Mouse (Mus musculus) stomach, postnatal 0 days (tissue): ENCODE measurements around the gene Atp4b. TPM values are rescaled to one million over a fixed set of nuclear protein-coding genes. Genes with fewer than 3 reads are reported as not detected.

Experiments used
- ATAC-seq: fragments of 200-750 bp; cut with Nextera tagmentation; 2 replicates; pipeline ENCODE4 v1.8.0; 2017; ENCODE audit not compliant: low FRiP score, low TSS enrichment
- DNase-seq: peaks from one replicate; pipeline ENCODE4 v3.0.0-alpha.2; 2016; ENCODE audit warnings: low spot score
- H3K27ac ChIP-seq: fragments of 300-500 bp; sonication (generic); replicated peaks from 2 replicates; pipeline ENCODE4 v1.5.1; 2014; ENCODE audit warnings: mild to moderate bottlenecking, control low read depth
- H3K27me3 ChIP-seq: fragments of 300-500 bp; sonication (generic); 2 replicates; pipeline ENCODE4 v1.6.1; 2014; ENCODE audit warnings: low read length; ENCODE audit not compliant: control insufficient read depth, insufficient read depth
- H3K36me3 ChIP-seq: fragments of 300-500 bp; sonication (generic); 2 replicates; pipeline ENCODE4 v1.6.1; 2014; ENCODE audit warnings: low read length, mixed read lengths; ENCODE audit not compliant: control insufficient read depth, insufficient read depth
- H3K4me1 ChIP-seq: fragments of 300-500 bp; sonication (generic); replicated peaks from 2 replicates; pipeline ENCODE4 v1.6.1; 2014; ENCODE audit warnings: antibody characterized with exemption; ENCODE audit not compliant: control insufficient read depth, insufficient read depth
- H3K4me2 ChIP-seq: fragments of 300-500 bp; sonication (generic); replicated peaks from 2 replicates; pipeline ENCODE4 v1.6.1; 2014; ENCODE audit warnings: low read depth, mild to moderate bottlenecking, control low read depth, moderate library complexity
- H3K4me3 ChIP-seq: fragments of 300-500 bp; sonication (generic); 2 replicates; pipeline ENCODE4 v1.5.1; 2014; ENCODE audit warnings: low read depth, low read length, control low read depth
- H3K9ac ChIP-seq: fragments of 300-500 bp; sonication (generic); 2 replicates; pipeline ENCODE4 v1.6.1; 2014; ENCODE audit warnings: mild to moderate bottlenecking, low read length, control low read depth, mixed read lengths
- H3K9me3 ChIP-seq: fragments of 300-500 bp; sonication (generic); 2 replicates; pipeline ENCODE4 v1.6.1; 2016; ENCODE audit warnings: low read length; ENCODE audit not compliant: control insufficient read depth
- CTCF ChIP-seq: IDR thresholded peaks from 2 replicates; pipeline ENCODE4 v1.5.1; 2016; ENCODE audit warnings: antibody characterized with exemption, low read depth, mild to moderate bottlenecking, moderate library complexity
- EP300 ChIP-seq: optimal IDR thresholded peaks from 2 replicates; pipeline ENCODE3; 2016; ENCODE audit warnings: antibody characterized with exemption
- WGBS: fragments of 180-500 bp; shearing (Covaris S2); extraction: QIAGEN DNeasy Blood & Tissue Kit; methylation state at CpG from one replicate; pipeline ENCODE4 v1.1.7; 2014; 5-methylcytosine and 5-hydroxymethylcytosine counted together
- polyA plus RNA-seq: library from polyadenylated mRNA; unstranded; fragments of >200 nt; fragmentation: Nextera tagmentation; extraction: Ambion mirVana; gene quantifications from 2 replicates; pipeline ENCODE4 v1.2.1, GENCODE M21; 2015

Gene Atp4b
- polyA plus RNA-seq, result 776 and 950 TPM in 2 replicates

DNA sequence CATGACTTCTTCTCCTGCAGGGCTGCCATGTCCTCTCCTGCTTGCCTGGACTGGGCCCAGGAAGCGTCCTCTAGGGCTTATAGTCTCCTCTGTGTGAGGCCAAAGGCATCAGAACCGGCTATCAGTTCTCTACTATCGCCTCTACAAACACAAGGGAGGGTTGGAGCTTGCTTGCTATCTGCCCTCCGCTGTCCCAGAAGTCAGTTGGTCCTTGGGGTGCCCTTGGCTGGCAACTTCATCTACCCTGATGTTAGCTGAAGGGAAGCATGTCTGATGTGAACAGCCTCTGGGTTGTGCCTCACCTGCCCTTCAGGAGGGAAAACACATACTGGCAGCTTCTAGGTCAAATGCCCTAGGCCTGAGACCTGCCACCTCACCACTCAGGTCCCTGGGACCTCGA lies at the start of gene Atp4b:
Atp4b (minus strand) TSS at position 101 of the 400 bp plus-strand sequence.
- ATAC-seq (peak; percentile 62), DNase-seq (no peak)
- H3K9me3 ChIP-seq, result no peaks in the 10 kb centered on the region
- 65% methylated on average over 5 of the region's 5 CpGs for WGBS
- H3K9ac ChIP-seq, result no peak within 1 kb of the TSS
- no peak for TF ChIP-seq CTCF
- no peak for TF ChIP-seq EP300
- H3K4me3 ChIP-seq, result no peak within 1 kb of the TSS
- no peak within 1 kb of the TSS for H3K4me2 ChIP-seq
- H3K36me3 ChIP-seq, result no peaks in the 10 kb centered on the region
- H3K27ac ChIP-seq, result no peak within 1 kb of the TSS
- H3K27me3 ChIP-seq, result no peaks in the 10 kb centered on the region
- H3K4me1 ChIP-seq, result no peaks in the 10 kb centered on the region

DNA sequence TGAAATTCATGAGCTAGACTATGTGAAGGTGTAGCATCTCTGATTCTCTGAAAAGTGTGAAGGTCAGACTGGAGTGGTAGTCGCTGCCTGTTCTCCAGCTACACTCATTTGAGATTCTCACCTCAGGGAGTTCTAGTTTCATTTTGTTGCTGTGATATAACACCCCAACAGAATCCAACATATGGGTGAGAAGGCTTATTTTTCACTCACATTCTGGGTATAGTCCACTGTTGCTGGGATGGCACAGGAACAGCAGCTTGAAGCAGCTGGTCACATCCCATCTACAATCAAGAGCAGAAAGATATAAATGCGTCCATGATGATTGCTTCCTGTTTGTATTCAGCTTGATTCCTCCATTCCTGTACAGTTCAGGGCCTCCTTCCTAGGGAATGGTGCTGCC lies 45.5 kb upstream of the Atp4b start:
- H3K9me3 ChIP-seq, result no peaks in the 10 kb centered on the region
- H3K9ac ChIP-seq, result no peak overlapping the region
- ATAC-seq (no peak), DNase-seq (no peak)
- no peaks in the 10 kb centered on the region for H3K4me1 ChIP-seq
- no peak overlapping the region for H3K4me2 ChIP-seq
- no peak overlapping the region for H3K4me3 ChIP-seq
- WGBS, result 92% methylated on average over 2 of the region's 2 CpGs
- H3K27ac ChIP-seq, result no peak overlapping the region
- no peak for TF ChIP-seq EP300
- no peak for TF ChIP-seq CTCF
- H3K27me3 ChIP-seq, result no peaks in the 10 kb centered on the region
- no peaks in the 10 kb centered on the region for H3K36me3 ChIP-seq

DNA sequence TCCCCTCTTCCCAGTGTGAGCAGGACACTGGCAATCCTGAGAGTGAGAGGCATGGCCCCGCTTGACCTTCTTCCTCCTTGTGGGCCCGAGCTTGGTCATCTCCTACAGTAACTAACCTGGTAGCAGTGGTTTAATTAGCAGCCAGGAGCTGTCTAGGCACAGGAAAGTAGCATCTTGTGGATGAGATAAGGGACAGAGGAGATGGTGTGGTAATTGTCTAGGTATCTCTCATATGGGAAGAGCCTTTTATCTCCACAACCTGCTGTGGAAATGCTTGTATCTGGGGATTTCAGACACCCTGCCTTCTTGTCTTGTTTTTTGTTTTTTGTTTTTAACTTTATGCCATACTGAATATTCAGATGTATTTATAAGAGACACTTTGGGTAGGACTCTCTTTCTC lies 40.9 kb upstream of the Atp4b start:
- Histone ChIP-seq H3K4me1 (no peaks in the 10 kb centered on the region), H3K27ac (no peak overlapping the region), H3K4me3 (no peak overlapping the region), H3K9ac (no peak overlapping the region), H3K36me3 (no peaks in the 10 kb centered on the region), H3K27me3 (no peaks in the 10 kb centered on the region; the same call in 1 of the 2 replicates), H3K9me3 (no peaks in the 10 kb centered on the region), H3K4me2 (no peak overlapping the region)
- DNase-seq, result no peak
- TF ChIP-seq EP300, result no peak
- no peak for TF ChIP-seq CTCF
- no peak for ATAC-seq
- WGBS, result 78% methylated on average over 2 of the region's 2 CpGs

DNA sequence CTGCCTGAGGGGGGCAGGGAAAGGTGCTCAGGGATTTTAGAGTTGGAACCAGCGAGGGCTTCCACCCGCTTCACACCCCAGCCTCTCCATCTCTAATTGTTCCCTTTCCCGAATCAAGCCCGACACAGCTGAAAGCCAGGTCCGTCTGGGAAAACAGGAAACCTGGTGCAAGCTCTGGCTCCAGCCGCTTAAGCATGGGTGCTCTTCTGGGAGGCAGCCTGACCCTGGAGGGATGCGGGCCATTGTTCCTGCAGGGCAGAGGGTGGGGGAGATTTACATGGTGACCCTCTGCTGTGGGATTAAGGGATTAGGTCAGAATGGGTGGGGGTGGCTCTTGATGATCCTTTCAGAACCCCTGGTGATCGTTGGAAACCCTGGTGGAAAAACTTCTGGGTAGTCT lies 39.4 kb upstream of the Atp4b start:
- no peaks in the 10 kb centered on the region for H3K9me3 ChIP-seq
- no peak overlapping the region for H3K27ac ChIP-seq
- no peak overlapping the region for H3K9ac ChIP-seq
- H3K27me3 ChIP-seq, result no peaks in the 10 kb centered on the region; the same call in 1 of the 2 replicates
- no peak overlapping the region for H3K4me2 ChIP-seq
- TF ChIP-seq CTCF, result no peak
- TF ChIP-seq EP300, result no peak
- H3K36me3 ChIP-seq, result no peaks in the 10 kb centered on the region
- no peaks in the 10 kb centered on the region for H3K4me1 ChIP-seq
- no peak for DNase-seq
- H3K4me3 ChIP-seq, result peak overlapping the region; percentile 8; the same call in 1 of the 2 replicates
- WGBS, result 10% methylated on average over 8 of the region's 8 CpGs
- ATAC-seq, result no peak

DNA sequence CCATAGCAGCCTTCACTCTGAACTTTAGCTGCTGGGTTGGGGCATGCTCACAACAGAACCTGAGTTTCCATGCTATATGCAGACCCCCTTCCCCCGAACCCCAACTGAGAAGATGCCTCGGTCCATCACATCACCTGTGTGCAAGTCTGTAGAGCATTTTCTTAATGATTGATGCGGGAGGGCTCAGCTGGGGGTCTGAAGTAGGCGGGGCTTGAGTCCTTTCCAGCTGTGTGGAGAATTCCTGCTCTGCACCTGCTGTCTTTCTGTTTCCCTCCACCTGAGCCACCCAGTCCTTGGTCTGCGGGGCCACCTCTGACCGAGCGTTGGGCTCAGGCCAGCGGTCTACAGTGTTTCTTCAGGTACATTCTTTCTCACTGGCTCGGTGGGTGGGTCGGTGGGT lies 38.3 kb upstream of the Atp4b start, which contains the start of gene Tmem255b:
Tmem255b (plus strand) TSS at position 301 of the 400 bp plus-strand sequence.
- no peaks in the 10 kb centered on the region for H3K36me3 ChIP-seq
- no peaks in the 10 kb centered on the region for H3K4me1 ChIP-seq
- ATAC-seq (no peak), DNase-seq (no peak)
- no peaks in the 10 kb centered on the region for H3K9me3 ChIP-seq
- H3K9ac ChIP-seq, result no peak within 1 kb of the TSS
- 20% methylated on average over 10 of the region's 10 CpGs for WGBS
- H3K27me3 ChIP-seq, result no peaks in the 10 kb centered on the region; the same call in 1 of the 2 replicates
- TF ChIP-seq CTCF (no peak), EP300 (no peak)
- no peak within 1 kb of the TSS for H3K27ac ChIP-seq
- no peak within 1 kb of the TSS for H3K4me2 ChIP-seq
- peak within 1 kb of the TSS; percentile 8; the same call in 1 of the 2 replicates for H3K4me3 ChIP-seq

DNA sequence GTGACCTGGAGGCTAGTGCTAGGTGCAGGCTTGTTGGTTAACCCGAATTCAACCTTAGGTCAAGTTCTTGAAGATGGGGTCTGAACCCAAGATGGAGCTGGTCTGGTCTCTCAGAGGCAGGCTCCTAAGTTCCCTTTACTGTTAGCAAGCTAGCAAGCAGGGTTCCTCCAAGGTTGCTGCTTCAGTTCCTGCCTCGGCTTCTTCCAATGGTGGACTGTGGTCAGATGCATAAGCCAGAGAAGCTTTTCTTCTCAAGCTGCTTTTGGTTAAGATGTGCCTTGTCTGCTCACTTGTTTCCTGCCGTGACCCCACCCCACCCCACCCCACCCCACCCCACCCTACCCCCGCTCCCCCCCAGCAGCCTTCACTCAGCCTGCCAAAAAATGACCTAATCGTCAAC lies 36.5 kb upstream of the Atp4b start:
- Histone ChIP-seq H3K4me2 (no peak overlapping the region), H3K4me3 (no peak overlapping the region), H3K27me3 (no peaks in the 10 kb centered on the region; the same call in 1 of the 2 replicates), H3K27ac (no peak overlapping the region), H3K4me1 (no peaks in the 10 kb centered on the region), H3K9ac (no peak overlapping the region), H3K9me3 (no peaks in the 10 kb centered on the region), H3K36me3 (no peaks in the 10 kb centered on the region)
- TF ChIP-seq CTCF (no peak), EP300 (no peak)
- ATAC-seq, result no peak
- DNase-seq, result no peak
- WGBS, result 64% methylated on average over 5 of the region's 5 CpGs
